Mouse (Mus musculus): Measurements from ENCODE around the gene Hist1h2be. TPM values are rescaled to one million over a fixed set of nuclear protein-coding genes. Genes with fewer than 3 reads are reported as not detected.
A peak's percentile ranks its signal among the peaks of the same experiment; 100 is the strongest.
"Not testable (repeated sequence)": the region's sequence is repeated elsewhere in the genome, so short reads cannot be mapped to it uniquely, and the experiment has no call there.

The Hist1h2be gene
- total and polyA plus RNA-seq, 2 experiments, result 0.28 to 5.4 TPM

DNA sequence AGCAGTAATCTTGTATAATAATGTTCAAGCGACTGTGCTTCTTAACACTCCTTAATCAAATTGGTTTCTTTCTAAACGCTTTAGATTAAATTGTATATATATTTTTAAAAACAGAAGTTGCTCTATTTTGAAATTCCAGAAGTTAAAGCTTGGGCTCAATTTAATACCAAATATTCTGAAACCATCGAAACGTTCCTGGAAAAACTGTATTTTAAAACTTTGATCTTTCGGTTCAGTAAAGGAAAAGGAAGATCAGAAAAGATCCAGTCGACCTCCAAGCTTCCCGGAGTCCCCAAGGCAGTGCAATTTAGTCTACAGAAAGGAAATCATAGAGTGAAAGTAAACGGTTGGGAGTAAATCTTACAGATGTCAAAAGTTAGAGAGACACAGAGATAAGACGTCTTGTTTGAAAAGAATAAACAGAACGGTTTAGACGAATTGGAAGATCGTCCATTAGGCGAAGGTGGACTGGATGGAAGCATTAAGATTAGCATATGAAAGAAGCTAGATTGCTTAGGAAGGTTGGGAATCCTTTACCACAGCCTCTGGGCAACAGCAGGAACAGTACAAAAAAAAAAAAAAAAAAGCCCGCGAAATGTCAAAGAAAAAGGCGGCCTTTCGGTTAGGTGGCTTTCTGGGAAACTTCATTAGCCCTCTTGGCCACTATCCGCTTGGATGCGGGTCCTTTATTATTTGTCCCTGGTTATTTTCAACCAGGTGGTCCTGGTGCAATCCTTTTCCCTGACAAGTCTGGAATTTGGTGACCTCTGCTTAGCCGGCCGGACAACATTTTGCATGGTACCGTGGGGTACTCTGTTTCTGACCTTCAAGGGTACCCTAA lies 34.6 kb downstream of the Hist1h2be start:
- Histone ChIP-seq H3K4me1 (ENCODE audit: control insufficient read depth, insufficient read depth, low read length) (peaks cover 11% of the 10 kb centered on the region; the same call in 1 of the 2 replicates), H3K9ac (ENCODE audit: low read depth, low read length) (peak overlapping the region; percentile 54; the same call in 1 of the 2 replicates), H3K27me3 (ENCODE audit: control insufficient read depth, insufficient read depth, low read length) (no peaks in the 10 kb centered on the region), H3K79me2 (ENCODE audit: control insufficient read depth, insufficient read depth, low read length) (no peaks in the 10 kb centered on the region), H3K36me3 (ENCODE audit: control insufficient read depth, insufficient read depth, low read length) (no peaks in the 10 kb centered on the region), H3K27ac (replicated peaks; ENCODE audit: insufficient read depth, low read depth, low read length) (peak overlapping the region; percentile 35), H3K4me3 (ENCODE audit: insufficient read depth, low read depth, low read length) (peak overlapping the region; percentile 72)
- DNase-seq (ENCODE audit: extremely low read depth, low read depth, low spot score), result no peak
- 2% methylated on average over 22 of the region's 22 CpGs for WGBS
- TF ChIP-seq CTCF (IDR thresholded peaks at IDR 0.05; ENCODE audit: low read depth, low read length) (no peak), POLR2A (IDR thresholded peaks at IDR 0.05; ENCODE audit: extremely low read depth, insufficient read depth, low read length) (no peak)

DNA sequence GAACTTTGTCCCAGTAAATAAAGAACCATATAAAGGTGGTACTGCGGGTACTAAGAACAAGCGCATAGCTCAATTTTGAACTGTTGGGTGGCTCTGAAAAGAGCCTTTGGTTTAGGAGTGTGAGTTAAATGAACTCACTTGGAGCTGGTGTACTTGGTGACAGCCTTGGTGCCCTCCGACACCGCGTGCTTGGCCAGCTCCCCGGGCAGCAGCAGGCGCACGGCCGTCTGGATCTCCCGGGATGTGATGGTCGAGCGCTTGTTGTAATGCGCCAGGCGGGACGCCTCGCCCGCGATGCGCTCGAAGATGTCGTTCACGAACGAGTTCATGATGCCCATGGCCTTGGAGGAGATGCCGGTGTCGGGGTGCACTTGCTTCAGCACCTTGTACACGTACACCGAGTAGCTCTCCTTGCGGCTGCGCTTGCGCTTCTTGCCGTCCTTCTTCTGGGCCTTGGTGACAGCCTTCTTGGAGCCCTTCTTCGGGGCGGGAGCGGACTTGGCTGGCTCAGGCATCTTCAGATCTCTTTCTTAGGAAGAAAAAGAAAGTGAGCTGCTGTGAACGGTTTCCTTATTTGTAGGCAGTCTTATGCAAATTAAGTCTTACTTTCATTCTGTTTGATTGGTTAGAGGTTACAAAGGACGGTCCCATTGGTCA lies 35.4 kb downstream of the Hist1h2be start:
- peak overlapping the region; percentile 74 for H3K9ac ChIP-seq (ENCODE audit: low read depth, low read length)
- not testable (repeated sequence) for H3K36me3 ChIP-seq (ENCODE audit: control insufficient read depth, insufficient read depth, low read length); H3K27me3 ChIP-seq (ENCODE audit: control insufficient read depth, insufficient read depth, low read length); H3K79me2 ChIP-seq (ENCODE audit: control insufficient read depth, insufficient read depth, low read length)
- peak; percentile 61 for TF ChIP-seq POLR2A (IDR thresholded peaks at IDR 0.05; ENCODE audit: extremely low read depth, insufficient read depth, low read length)
- peak overlapping the region; percentile 72 for H3K4me3 ChIP-seq (ENCODE audit: insufficient read depth, low read depth, low read length)
- under 1% methylated on average over 33 of the region's 36 CpGs for WGBS
- peak overlapping the region; percentile 68 for H3K27ac ChIP-seq (replicated peaks; ENCODE audit: insufficient read depth, low read depth, low read length)
- DNase-seq (ENCODE audit: extremely low read depth, low read depth, low spot score), result peak; percentile 95
- peaks cover 11% of the 10 kb centered on the region; the same call in 1 of the 2 replicates for H3K4me1 ChIP-seq (ENCODE audit: control insufficient read depth, insufficient read depth, low read length)

DNA sequence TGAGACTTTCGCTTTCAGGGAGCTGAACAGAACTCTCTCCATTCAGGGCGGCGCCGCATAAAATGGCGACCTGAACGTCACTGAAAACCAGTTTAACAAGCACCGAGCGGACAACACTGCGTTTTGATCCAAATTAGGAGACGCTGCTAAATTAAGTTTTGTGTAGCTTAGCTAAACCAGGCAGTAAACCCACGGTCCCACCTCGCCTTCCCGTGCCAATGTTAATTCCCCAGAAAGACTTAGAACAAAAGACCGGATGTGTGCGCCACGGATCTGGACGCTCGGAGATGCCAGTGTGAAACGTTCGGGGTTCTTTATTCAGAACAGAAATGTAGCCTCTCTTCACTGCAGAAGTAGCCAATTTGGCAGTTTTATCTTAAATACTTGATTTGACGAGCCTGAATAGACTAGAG lies 35.9 kb downstream of the Hist1h2be start:
- H3K36me3 ChIP-seq (ENCODE audit: control insufficient read depth, insufficient read depth, low read length), result no peaks in the 10 kb centered on the region
- no peaks in the 10 kb centered on the region for H3K79me2 ChIP-seq (ENCODE audit: control insufficient read depth, insufficient read depth, low read length)
- under 1% methylated on average over 21 of the region's 21 CpGs for WGBS
- H3K4me3 ChIP-seq (ENCODE audit: insufficient read depth, low read depth, low read length), result peak overlapping the region; percentile 43
- TF ChIP-seq CTCF (IDR thresholded peaks at IDR 0.05; ENCODE audit: low read depth, low read length) (no peak), POLR2A (IDR thresholded peaks at IDR 0.05; ENCODE audit: extremely low read depth, insufficient read depth, low read length) (no peak)
- peak overlapping the region; percentile 32 for H3K27ac ChIP-seq (replicated peaks; ENCODE audit: insufficient read depth, low read depth, low read length)
- H3K27me3 ChIP-seq (ENCODE audit: control insufficient read depth, insufficient read depth, low read length), result no peaks in the 10 kb centered on the region
- H3K9ac ChIP-seq (ENCODE audit: low read depth, low read length), result peak overlapping the region; percentile 54
- peak; percentile 62 for DNase-seq (ENCODE audit: extremely low read depth, low read depth, low spot score)
- H3K4me1 ChIP-seq (ENCODE audit: control insufficient read depth, insufficient read depth, low read length), result peaks cover 11% of the 10 kb centered on the region; the same call in 1 of the 2 replicates

DNA sequence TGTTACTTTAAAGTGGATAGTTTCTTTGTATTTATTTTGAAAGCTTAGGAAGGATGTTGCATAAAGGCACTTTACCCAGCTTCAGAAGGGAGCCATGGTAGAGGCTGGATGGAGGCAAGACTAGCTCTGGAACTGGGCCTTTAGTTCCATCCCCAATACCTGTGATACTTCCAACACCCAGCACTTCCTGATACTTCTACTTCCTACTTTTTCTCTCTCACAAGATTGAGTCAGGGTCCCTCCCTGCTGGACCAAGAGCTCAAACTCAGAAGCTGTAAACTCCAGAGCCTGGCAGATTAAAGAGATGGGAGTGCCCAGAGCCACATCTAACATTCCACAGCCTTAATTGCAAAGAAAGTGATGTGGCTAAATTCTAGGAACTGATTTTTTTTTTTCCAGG lies 36.6 kb downstream of the Hist1h2be start:
- no peaks in the 10 kb centered on the region for H3K36me3 ChIP-seq (ENCODE audit: control insufficient read depth, insufficient read depth, low read length)
- DNase-seq (ENCODE audit: extremely low read depth, low read depth, low spot score), result no peak
- H3K9ac ChIP-seq (ENCODE audit: low read depth, low read length), result no peak overlapping the region
- no peak overlapping the region for H3K4me3 ChIP-seq (ENCODE audit: insufficient read depth, low read depth, low read length)
- peak overlapping the region; percentile 50 for H3K27ac ChIP-seq (replicated peaks; ENCODE audit: insufficient read depth, low read depth, low read length)
- no peaks in the 10 kb centered on the region for H3K27me3 ChIP-seq (ENCODE audit: control insufficient read depth, insufficient read depth, low read length)
- TF ChIP-seq CTCF (IDR thresholded peaks at IDR 0.05; ENCODE audit: low read depth, low read length), result no peak
- no peak for TF ChIP-seq POLR2A (IDR thresholded peaks at IDR 0.05; ENCODE audit: extremely low read depth, insufficient read depth, low read length)
- H3K79me2 ChIP-seq (ENCODE audit: control insufficient read depth, insufficient read depth, low read length), result no peaks in the 10 kb centered on the region
- H3K4me1 ChIP-seq (ENCODE audit: control insufficient read depth, insufficient read depth, low read length), result peaks cover 11% of the 10 kb centered on the region; the same call in 1 of the 2 replicates

DNA sequence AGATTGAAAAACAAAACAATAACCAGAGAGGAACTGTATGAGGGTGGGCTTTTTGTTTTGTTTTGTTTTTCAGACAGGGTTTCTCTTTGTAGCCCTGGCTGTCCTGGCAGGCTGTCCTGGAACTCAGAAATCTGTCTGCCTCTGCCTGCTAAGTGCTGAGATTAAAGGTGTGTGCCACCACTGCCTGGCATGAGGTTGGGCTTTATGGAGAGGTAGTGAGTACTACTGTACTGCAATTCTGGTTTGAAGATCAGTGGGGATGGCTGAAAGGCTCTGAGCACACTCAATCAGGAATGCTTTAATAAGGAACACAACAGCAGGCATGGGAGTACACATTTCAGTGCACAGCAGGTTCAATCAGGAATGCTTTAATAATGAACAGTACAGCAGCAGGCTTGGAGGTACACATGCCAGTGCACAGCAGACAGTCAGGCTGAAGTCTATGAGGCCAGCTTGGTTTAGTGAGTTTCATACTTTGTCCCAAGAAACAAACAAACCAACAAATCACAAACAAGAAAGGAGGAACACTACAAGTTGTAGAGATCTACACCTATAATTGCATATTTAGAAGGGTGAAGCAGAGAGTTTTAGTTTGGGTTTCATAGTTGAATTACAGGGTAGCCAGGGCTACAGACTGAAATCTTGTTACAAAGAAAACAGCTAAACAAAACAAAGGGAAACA lies 37.4 kb downstream of the Hist1h2be start:
- H3K27me3 ChIP-seq (ENCODE audit: control insufficient read depth, insufficient read depth, low read length), result no peaks in the 10 kb centered on the region
- DNase-seq (ENCODE audit: extremely low read depth, low read depth, low spot score), result no peak
- H3K27ac ChIP-seq (replicated peaks; ENCODE audit: insufficient read depth, low read depth, low read length), result no peak overlapping the region; the same call in 1 of the 2 replicates
- H3K79me2 ChIP-seq (ENCODE audit: control insufficient read depth, insufficient read depth, low read length), result no peaks in the 10 kb centered on the region
- peaks cover 11% of the 10 kb centered on the region; the same call in 1 of the 2 replicates for H3K4me1 ChIP-seq (ENCODE audit: control insufficient read depth, insufficient read depth, low read length)
- no peaks in the 10 kb centered on the region for H3K36me3 ChIP-seq (ENCODE audit: control insufficient read depth, insufficient read depth, low read length)
- no peak overlapping the region for H3K4me3 ChIP-seq (ENCODE audit: insufficient read depth, low read depth, low read length)
- no peak for TF ChIP-seq CTCF (IDR thresholded peaks at IDR 0.05; ENCODE audit: low read depth, low read length)
- no peak for TF ChIP-seq POLR2A (IDR thresholded peaks at IDR 0.05; ENCODE audit: extremely low read depth, insufficient read depth, low read length)
- no peak overlapping the region for H3K9ac ChIP-seq (ENCODE audit: low read depth, low read length)

Data from liver, adult 2 months (tissue).